Mouse (Mus musculus) cerebral cortex, adult 2 months (tissue): ENCODE results near the gene Ier3.

Experiments used
- WGBS: fragments of 180-500 bp; shearing (Covaris S2); methylation state at CpG from one replicate; pipeline ENCODE4 v1.1.7; 2018; 5-methylcytosine and 5-hydroxymethylcytosine counted together

The Ier3 gene

GRCm38 (mm10) chr17:35812307-35812706, 9.2 kb upstream of the Ier3 start:
- WGBS, result 93% methylated on average over 5 of the region's 5 CpGs

DNA sequence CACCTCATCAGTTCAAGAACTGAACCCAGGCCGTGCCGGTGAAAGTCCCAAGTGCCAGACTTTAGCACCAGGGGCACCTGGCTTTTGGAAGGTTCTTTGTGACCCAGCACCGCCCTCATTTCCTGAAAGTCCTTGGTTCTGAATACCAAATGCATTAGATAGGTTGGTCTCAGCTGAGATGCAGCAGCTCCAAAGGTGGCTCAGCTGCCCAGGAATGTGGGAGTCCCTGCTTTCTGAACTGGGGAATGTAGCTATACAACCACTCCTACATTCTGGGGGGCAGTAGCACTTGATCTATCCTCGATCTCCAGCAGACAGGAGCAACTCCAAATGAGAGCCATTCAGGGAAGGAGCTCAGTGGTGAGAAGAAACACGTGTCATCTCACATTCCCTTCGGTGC, 8.7 kb upstream of the Ier3 start:
- WGBS, result 59% methylated on average over 6 of the region's 6 CpGs

DNA sequence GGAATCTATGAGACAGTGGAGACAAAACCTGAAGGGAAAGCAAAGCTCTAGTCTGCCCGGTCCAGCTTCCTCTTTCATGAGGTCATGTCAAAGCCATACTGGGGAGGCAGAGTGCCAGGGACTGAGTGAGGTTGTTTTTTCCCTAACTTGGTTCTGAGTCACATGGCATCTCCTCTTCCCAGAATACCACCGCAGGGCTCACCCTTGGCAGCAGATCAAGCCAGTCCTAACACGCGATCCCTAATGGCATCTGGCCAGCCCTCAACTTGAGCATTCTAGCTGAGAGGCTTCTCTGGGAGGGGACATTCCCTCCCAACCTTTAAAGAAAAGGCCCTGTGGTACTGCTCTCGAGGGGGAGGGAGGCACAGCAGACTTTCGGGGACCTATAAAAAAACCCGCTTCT, 8.2 kb upstream of the Ier3 start:
- WGBS, result 40% methylated on average over 7 of the region's 7 CpGs

DNA sequence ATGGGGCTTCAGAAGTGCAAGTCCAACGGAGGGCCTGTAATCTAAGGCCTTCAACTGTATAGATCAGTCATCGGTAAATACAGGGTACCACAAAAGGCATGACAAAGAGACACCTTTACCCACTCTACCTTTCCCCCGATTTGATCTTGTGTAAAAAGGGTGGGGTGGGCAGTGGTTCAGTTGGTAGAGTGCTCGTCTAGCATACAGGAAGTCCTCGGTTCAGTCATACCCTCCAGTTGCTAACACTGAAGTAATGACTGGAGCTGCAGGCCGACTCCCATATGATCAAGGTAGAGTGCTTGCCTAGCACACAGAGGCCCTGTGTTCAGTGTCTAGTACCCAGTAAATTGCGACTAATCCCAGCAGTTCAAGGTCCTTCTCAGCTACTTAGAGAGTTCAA, 7.8 kb upstream of the Ier3 start:
- WGBS, result 72% methylated on average over 7 of the region's 7 CpGs

DNA sequence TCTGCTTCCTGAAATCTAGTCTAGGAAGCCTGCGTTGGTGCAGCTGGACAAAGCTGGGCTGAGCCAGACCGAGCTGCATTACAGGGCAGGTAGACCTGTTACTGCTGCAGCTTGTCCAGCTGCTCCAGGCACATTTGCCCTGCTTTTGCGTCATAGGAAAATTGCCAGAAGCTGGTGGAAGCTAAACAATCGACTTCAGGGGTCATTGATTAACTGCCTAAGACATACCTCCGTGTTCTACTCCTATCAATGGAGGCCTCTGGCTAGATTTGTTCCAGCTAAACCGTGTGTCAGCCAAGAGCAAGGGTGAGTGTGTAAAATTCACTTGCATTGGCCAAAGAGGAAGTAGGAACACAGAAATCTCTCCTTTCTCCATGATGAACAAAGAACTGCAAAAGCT, 6.8 kb upstream of the Ier3 start:
- 71% methylated on average over 6 of the region's 6 CpGs for WGBS

DNA sequence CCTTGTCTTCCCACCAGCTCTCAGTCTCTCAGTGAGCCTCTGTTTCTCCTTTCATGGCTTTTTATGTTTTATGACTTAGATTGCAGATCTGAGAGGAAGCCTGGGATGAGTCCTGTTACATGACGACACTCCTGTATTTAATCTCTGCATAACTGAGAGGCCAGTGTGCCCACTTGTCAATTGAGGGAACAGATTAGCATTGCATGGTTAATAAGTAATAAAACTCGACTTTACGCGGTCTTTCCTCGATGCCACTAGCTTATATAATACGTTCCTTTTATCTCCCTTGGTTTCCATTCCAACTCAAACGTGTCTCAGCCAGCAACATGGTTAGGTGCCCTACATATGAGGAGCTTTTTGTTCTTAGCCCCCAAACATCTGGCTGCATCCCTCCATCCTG, 5.6 kb upstream of the Ier3 start:
- WGBS, result 60% methylated on average over 7 of the region's 7 CpGs

GRCm38 (mm10) chr17:35816686-35817085, 4.8 kb upstream of the Ier3 start:
- 78% methylated on average over 9 of the region's 14 CpGs for WGBS

- WGBS, result 82% methylated on average over 10 of the region's 10 CpGs
These were observed 4.3 kb upstream of the Ier3 start for GRCm38 (mm10) chr17:35817226-35817625.

DNA sequence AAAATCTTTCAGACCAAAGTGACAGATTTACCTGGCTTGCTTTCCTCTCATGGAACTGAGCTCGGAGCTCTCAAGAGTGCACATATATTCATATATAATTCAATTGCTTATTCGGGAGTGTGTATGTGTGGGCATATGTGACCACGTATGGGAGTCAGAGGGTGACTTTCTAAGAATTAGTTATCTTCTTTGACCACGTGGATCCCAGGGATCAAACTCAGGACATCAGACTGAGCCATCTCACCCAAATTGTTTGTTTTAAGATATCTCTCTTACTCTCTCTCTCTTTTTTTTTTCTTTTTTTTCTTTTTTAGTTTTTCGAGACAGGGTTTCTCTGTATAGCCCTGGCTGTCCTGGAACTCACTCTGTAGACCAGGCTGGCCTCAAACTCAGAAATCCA, 1.4 kb upstream of the Ier3 start:
- 68% methylated on average over 5 of the region's 5 CpGs for WGBS

GRCm38 (mm10) chr17:35822564-35822963, 1.1 kb downstream of the Ier3 start:
- 3% methylated on average over 11 of the region's 11 CpGs for WGBS

GRCm38 (mm10) chr17:35822964-35823937, 1.8 kb downstream of the Ier3 start, which contains the start of gene Flot1:
Flot1 (plus strand) TSS chr17:35823230.
- 2% methylated on average over 44 of the region's 47 CpGs for WGBS

GRCm38 (mm10) chr17:35824402-35824801, 2.9 kb downstream of the Ier3 start:
- WGBS, result 76% methylated on average over 7 of the region's 7 CpGs

DNA sequence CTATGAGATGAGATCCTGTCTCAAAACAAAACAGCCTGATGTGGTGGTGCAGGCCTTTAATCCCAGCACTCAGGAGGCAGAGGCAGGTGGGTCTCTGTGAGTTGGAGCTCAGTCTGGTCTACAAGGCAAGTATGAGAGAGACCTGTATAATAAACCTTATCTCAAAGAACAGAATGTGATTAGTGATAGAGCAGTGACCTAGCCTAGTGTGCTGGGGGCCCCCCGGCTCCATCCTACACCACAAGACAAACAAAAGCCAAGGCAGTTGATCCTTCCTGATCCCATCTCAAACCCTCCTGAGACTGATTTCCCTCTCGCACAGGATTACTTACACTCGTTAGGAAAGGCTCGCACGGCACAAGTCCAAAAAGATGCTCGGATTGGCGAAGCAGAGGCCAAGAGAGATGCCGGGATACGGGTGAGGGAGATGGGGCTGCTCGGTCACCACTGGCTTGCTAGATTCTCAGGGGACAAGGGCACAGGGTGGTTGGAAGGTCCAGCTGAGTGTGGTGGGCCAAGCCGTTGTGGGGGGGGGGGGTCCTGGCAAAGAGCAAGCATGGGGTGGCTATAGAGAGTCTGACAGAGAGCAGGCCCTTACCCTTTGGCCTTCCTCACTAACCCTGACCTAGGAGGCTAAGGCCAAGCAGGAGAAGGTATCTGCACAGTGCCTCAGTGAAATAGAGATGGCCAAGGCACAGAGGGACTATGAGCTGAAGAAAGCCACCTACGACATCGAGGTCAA, 3.8 kb downstream of the Ier3 start:
- WGBS, result 93% methylated on average over 13 of the region's 13 CpGs

DNA sequence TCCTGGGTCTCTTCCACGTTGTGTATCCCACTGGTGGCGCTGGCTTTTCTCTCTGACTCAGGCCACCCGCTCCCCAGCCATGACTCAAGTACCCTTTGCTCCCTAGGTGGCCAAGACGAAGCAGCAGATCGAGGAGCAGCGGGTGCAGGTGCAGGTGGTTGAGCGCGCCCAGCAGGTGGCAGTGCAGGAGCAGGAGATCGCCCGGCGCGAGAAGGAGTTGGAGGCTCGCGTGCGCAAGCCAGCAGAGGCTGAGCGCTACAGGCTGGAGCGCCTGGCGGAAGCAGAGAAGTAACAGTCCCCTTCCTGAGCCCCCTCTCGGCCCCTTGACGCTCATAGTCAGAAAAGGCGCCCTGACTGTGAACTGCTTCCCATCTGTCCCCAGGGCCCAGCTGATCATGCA, 8.3 kb downstream of the Ier3 start:
- 3% methylated on average over 21 of the region's 21 CpGs for WGBS

DNA sequence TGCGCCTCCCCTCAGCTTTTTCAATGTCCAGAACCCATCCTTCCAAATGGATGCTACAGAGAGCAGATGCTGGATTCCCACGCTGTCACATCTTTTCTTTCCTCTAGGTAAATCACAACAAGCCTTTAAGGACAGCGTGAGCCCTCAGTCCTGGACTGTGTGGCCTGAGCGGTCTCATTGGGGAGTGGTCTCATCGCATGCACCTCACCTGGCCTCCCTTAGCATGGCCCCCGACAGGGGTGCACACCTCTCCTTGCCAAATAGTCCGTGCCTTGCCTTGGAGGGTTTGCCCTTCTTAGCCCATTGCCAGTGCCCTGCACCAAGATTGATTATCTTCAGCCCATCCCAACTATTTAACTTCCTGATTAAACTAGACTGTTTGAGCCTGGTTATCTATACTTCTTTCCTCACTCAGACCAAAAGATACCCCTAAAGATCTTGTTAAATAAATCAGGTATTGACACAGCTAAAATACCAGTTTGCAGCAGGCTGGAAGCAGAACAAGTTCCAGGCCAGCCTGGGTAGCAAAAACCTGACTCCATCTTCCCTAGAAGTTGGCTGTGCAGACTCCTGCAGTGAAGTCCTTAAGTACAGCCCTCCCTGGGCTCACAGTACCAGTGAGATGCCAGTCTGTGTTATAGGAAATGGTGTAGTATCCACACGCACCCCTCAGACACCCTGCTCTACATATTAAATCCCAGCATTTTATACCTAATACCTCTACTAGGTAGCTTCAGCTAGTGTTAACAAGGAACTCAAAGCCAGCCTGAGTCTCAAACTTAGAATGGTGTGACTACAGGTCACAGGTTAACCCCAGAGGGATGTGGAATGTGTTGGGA, 11.1 kb downstream of the Ier3 start:
- WGBS, result 67% methylated on average over 8 of the region's 8 CpGs

DNA sequence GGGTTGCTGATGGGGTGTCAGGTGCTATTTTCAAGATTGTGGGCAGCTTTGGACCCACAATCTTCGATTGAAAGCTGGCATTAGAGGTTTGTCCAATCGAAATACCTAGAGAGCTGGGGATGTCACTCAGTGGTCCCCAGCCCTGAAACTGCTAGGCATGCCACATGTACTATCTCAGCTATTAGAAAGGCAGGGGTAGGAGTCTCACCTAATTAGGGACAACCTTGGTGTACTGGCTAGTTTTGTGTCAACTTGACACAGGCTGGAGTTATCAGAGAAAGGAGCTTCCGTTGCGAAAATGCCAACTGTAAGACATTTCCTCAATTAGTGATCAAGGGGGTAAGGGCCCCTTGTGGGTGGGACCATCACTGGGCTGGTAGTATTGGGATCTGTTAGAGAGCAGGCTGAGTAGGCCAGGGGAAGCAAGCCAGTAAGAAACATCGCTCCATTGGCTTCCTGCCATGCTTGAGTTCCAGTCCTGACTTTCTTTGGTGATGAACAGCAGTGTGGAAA, 11.8 kb downstream of the Ier3 start:
- WGBS, result 34% methylated on average over 5 of the region's 5 CpGs

- 33% methylated on average over 5 of the region's 5 CpGs for WGBS
These were observed 12.4 kb downstream of the Ier3 start for GRCm38 (mm10) chr17:35833894-35834293.

GRCm38 (mm10) chr17:35834696-35835422, 13.4 kb downstream of the Ier3 start:
- WGBS, result 39% methylated on average over 26 of the region's 26 CpGs

GRCm38 (mm10) chr17:35835424-35836140, 14.1 kb downstream of the Ier3 start:
- 43% methylated on average over 26 of the region's 26 CpGs for whole genome bisulfite sequencing
